Mouse (Mus musculus) forebrain, embryonic 16.5 days (tissue): ENCODE data around the gene Atg16l2. TPM values are rescaled to one million over a fixed set of nuclear protein-coding genes. Genes with fewer than 3 reads are reported as not detected.
A peak's percentile ranks its signal among the peaks of the same experiment; 100 is the strongest.

Experiments
- ATAC-seq: fragments of 200-750 bp; cut with Nextera tagmentation; 2 replicates; pipeline ENCODE4 v1.8.0; 2017; ENCODE audit warnings: mild to moderate bottlenecking, moderate library complexity
- H3K27ac ChIP-seq: fragments of 300-500 bp; sonication (generic); 2 replicates; pipeline ENCODE4 v1.5.1; 2014; ENCODE audit warnings: low read length, control low read depth
- H3K27me3 ChIP-seq: fragments of 300-500 bp; sonication (generic); replicated peaks from 2 replicates; pipeline ENCODE4 v1.6.1; 2014; ENCODE audit warnings: low read length; ENCODE audit not compliant: control insufficient read depth, insufficient read depth
- H3K36me3 ChIP-seq: fragments of 300-500 bp; sonication (generic); 2 replicates; pipeline ENCODE4 v1.6.1; 2014; ENCODE audit not compliant: control insufficient read depth, insufficient read depth
- H3K4me1 ChIP-seq: fragments of 300-500 bp; sonication (generic); replicated peaks from 2 replicates; pipeline ENCODE4 v1.6.1; 2014; ENCODE audit warnings: low read length; ENCODE audit not compliant: control insufficient read depth, insufficient read depth
- H3K4me2 ChIP-seq: fragments of 300-500 bp; sonication (generic); 2 replicates; pipeline ENCODE4 v1.6.1; 2014; ENCODE audit warnings: mild to moderate bottlenecking, low read length, control low read depth
- H3K4me3 ChIP-seq: fragments of 300-500 bp; sonication (generic); replicated peaks from 2 replicates; pipeline ENCODE4 v1.5.1; 2014; ENCODE audit warnings: mild to moderate bottlenecking, low read length, control low read depth
- H3K9ac ChIP-seq: fragments of 300-500 bp; sonication (generic); replicated peaks from 2 replicates; pipeline ENCODE4 v1.6.1; 2014; ENCODE audit warnings: low read depth, low read length, control low read depth
- H3K9me3 ChIP-seq: fragments of 300-500 bp; sonication (generic); 2 replicates; pipeline ENCODE4 v1.6.1; 2016; ENCODE audit warnings: low read length; ENCODE audit not compliant: control insufficient read depth
- WGBS: fragments of 180-500 bp; shearing (Covaris S2); extraction: QIAGEN DNeasy Blood & Tissue Kit; methylation state at CpG from one replicate; pipeline ENCODE4 v1.1.7; 2014; 5-methylcytosine and 5-hydroxymethylcytosine counted together
- polyA plus RNA-seq: library from polyadenylated mRNA; unstranded; fragments of >200 nt; fragmentation: Nextera tagmentation; extraction: Ambion mirVana; gene quantifications from 2 replicates; pipeline ENCODE4 v1.2.1, GENCODE M21; 2015

Gene Atg16l2
- polyA plus RNA-seq, 1 experiment from 2014 or later: 28.7 TPM

- Histone ChIP-seq H3K4me3 (no peak overlapping the region), H3K27me3 (no peaks in the 10 kb centered on the region), H3K4me2 (no peak overlapping the region), H3K36me3 (peaks cover 2% of the 10 kb centered on the region; the same call in 1 of the 2 replicates), H3K9me3 (no peaks in the 10 kb centered on the region), H3K9ac (no peak overlapping the region), H3K27ac (no peak overlapping the region), H3K4me1 (no peaks in the 10 kb centered on the region)
- WGBS: 77% methylated on average over 3 of the region's 3 CpGs
- ATAC-seq: no peak
These were observed 34.4 kb downstream of the Atg16l2 start for GRCm38 (mm10) chr7:101267457-101268259.

GRCm38 (mm10) chr7:101263511-101263910 is 38.5 kb downstream of the Atg16l2 start:
- no peaks in the 10 kb centered on the region for H3K4me1 ChIP-seq
- no peaks in the 10 kb centered on the region for H3K9me3 ChIP-seq
- H3K4me2 ChIP-seq: no peak overlapping the region
- no peak overlapping the region for H3K27ac ChIP-seq
- no peak for ATAC-seq
- no peak overlapping the region for H3K4me3 ChIP-seq
- H3K27me3 ChIP-seq: no peaks in the 10 kb centered on the region
- no peak overlapping the region for H3K9ac ChIP-seq
- peaks cover 3% of the 10 kb centered on the region for H3K36me3 ChIP-seq

- no peak overlapping the region for H3K4me3 ChIP-seq
- H3K9ac ChIP-seq: no peak overlapping the region
- no peaks in the 10 kb centered on the region for H3K4me1 ChIP-seq
- H3K27me3 ChIP-seq: no peaks in the 10 kb centered on the region
- WGBS: 80% methylated on average over 4 of the region's 4 CpGs
- no peak overlapping the region for H3K27ac ChIP-seq
- no peaks in the 10 kb centered on the region for H3K9me3 ChIP-seq
- peaks cover 3% of the 10 kb centered on the region for H3K36me3 ChIP-seq
- H3K4me2 ChIP-seq: no peak overlapping the region
- no peak for ATAC-seq
These were observed 40.0 kb downstream of the Atg16l2 start for GRCm38 (mm10) chr7:101261941-101262546.

- ATAC-seq: no peak
- no peaks in the 10 kb centered on the region for H3K27me3 ChIP-seq
- H3K4me3 ChIP-seq: no peak overlapping the region
- H3K27ac ChIP-seq: no peak overlapping the region
- H3K9me3 ChIP-seq: no peaks in the 10 kb centered on the region
- no peak overlapping the region for H3K4me2 ChIP-seq
- no peaks in the 10 kb centered on the region for H3K4me1 ChIP-seq
- H3K9ac ChIP-seq: no peak overlapping the region
- H3K36me3 ChIP-seq: peaks cover 10% of the 10 kb centered on the region
These were observed 43.6 kb downstream of the Atg16l2 start for GRCm38 (mm10) chr7:101258482-101258881.

GRCm38 (mm10) chr7:101253071-101253470 is 49.0 kb downstream of the Atg16l2 start:
- no peak overlapping the region for H3K9ac ChIP-seq
- no peak overlapping the region for H3K4me2 ChIP-seq
- no peak for ATAC-seq
- peaks cover 16% of the 10 kb centered on the region for H3K36me3 ChIP-seq
- 73% methylated on average over 2 of the region's 2 CpGs for WGBS
- no peak overlapping the region for H3K4me3 ChIP-seq
- H3K9me3 ChIP-seq: no peaks in the 10 kb centered on the region
- H3K4me1 ChIP-seq: no peaks in the 10 kb centered on the region
- no peaks in the 10 kb centered on the region for H3K27me3 ChIP-seq
- H3K27ac ChIP-seq: no peak overlapping the region

GRCm38 (mm10) chr7:101249173-101249572 is 52.9 kb downstream of the Atg16l2 start:
- Histone ChIP-seq H3K4me3 (no peak overlapping the region), H3K27ac (no peak overlapping the region), H3K36me3 (peaks cover 12% of the 10 kb centered on the region), H3K4me1 (no peaks in the 10 kb centered on the region), H3K9me3 (no peaks in the 10 kb centered on the region), H3K27me3 (no peaks in the 10 kb centered on the region), H3K4me2 (no peak overlapping the region), H3K9ac (no peak overlapping the region)
- WGBS: 86% methylated on average over 2 of the region's 2 CpGs
- no peak for ATAC-seq

- WGBS: 97% methylated on average over 4 of the region's 4 CpGs
These were observed 53.3 kb downstream of the Atg16l2 start for GRCm38 (mm10) chr7:101248760-101249159.

GRCm38 (mm10) chr7:101236712-101237473 is 65.2 kb downstream of the Atg16l2 start:
- 0 out of 2 replicates have a peak, but pooled peaks cover 4% of the 10 kb centered on the region for H3K36me3 ChIP-seq
- 37% methylated on average over 8 of the region's 8 CpGs for WGBS
- no peak overlapping the region for H3K4me3 ChIP-seq
- H3K9ac ChIP-seq: no peak overlapping the region
- H3K9me3 ChIP-seq: no peaks in the 10 kb centered on the region
- peak; percentile 72 for ATAC-seq
- no peaks in the 10 kb centered on the region for H3K27me3 ChIP-seq
- no peak overlapping the region for H3K4me2 ChIP-seq
- H3K27ac ChIP-seq: peak overlapping the region; percentile 44
- peaks cover 3% of the 10 kb centered on the region; the same call in 1 of the 2 replicates for H3K4me1 ChIP-seq

More at GRCm38 (mm10) chr7:101248760-101249159, 53.3 kb downstream of the Atg16l2 start:
- Histone ChIP-seq H3K9me3 (no peaks in the 10 kb centered on the region), H3K4me1 (no peaks in the 10 kb centered on the region), H3K36me3 (peaks cover 12% of the 10 kb centered on the region), H3K4me3 (no peak overlapping the region), H3K9ac (no peak overlapping the region), H3K27me3 (no peaks in the 10 kb centered on the region), H3K27ac (no peak overlapping the region), H3K4me2 (no peak overlapping the region)
- ATAC-seq: no peak

- no peak overlapping the region for H3K9ac ChIP-seq
- no peak overlapping the region for H3K27ac ChIP-seq
- no peak overlapping the region for H3K4me3 ChIP-seq
- 46% methylated on average over 3 of the region's 3 CpGs for WGBS
- H3K9me3 ChIP-seq: no peaks in the 10 kb centered on the region
- ATAC-seq: no peak
- H3K4me1 ChIP-seq: peaks cover 3% of the 10 kb centered on the region; the same call in 1 of the 2 replicates
- no peaks in the 10 kb centered on the region for H3K27me3 ChIP-seq
- H3K36me3 ChIP-seq: 0 out of 2 replicates have a peak, but pooled peaks cover 4% of the 10 kb centered on the region
- H3K4me2 ChIP-seq: no peak overlapping the region
These were observed 69.3 kb downstream of the Atg16l2 start for GRCm38 (mm10) chr7:101232716-101233115.
